Mouse (Mus musculus) lung, postnatal 14 days (tissue): ENCODE measurements around the gene Usp32.
A peak's percentile ranks its signal among the peaks of the same experiment; 100 is the strongest.

ENCODE experiments used
- DNase-seq: peaks from one replicate; pipeline ENCODE4 v3.0.0; 2021

Gene Usp32

DNA sequence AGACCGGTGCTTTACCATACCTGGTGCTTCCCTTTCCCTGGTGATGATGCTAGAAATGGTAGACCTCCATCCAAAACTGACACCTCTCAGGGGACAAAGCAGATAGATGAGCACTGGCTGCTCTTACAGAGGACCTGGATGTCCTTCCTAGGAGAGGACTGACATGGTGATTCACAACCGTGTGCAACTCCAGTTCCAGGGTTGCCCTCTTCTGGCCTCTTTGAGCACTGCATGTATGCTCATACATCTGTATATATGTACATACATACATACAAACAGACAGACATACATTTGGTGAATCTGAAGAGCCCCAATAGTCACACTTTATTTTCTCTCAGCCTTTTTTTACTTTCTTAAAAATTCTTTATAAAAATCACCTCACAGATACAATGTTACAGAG is 161.8 kb downstream of the Usp32 start:
- DNase-seq, result peak; percentile 74

DNA sequence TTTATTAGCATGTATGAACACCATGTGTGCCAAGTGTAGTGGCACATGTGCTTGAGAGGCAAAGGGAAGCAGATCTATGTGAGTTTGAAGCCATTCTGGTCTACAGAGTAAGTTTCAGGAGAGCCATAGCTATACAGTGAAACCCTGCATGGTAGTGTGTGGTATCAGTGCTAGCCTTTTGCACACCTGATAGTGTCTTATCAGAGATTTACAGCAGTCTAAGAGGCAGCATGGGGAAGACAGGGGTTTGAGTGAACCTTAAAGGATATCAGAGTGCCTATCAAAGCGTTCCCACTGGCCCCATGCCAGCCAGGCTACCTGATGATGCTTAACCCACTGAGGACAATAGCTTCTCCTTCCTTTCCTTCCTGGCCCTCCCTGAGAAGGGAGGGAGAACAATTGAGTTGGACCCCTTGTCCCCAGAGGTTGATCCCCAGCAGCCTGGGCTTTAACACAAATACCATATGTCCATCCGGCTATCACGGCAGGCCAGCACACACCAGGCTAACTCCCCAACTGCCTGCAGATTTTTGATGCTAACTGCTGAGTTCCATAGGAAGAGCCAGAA is 162.5 kb downstream of the Usp32 start:
- DNase-seq, result no peak

DNA sequence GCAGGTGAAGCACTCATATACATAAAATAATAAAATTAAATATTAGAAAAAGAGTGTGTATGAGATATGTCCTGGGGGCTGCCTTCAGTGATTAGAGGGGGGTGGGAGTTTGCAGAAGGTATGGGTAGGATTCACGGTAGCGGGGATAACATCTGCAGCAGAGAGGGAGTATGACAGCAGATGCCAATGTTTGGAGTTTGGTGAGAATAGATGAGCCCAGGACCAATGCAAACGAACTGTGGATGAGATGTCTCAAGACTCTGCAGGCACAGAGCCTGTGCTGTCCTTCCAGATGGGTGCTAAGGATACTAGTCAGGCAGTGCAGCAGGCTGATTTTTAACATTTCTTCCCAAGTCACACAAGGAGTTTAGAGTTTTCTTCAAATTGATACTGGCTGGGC is 163.3 kb downstream of the Usp32 start:
- DNase-seq, result no peak

DNA sequence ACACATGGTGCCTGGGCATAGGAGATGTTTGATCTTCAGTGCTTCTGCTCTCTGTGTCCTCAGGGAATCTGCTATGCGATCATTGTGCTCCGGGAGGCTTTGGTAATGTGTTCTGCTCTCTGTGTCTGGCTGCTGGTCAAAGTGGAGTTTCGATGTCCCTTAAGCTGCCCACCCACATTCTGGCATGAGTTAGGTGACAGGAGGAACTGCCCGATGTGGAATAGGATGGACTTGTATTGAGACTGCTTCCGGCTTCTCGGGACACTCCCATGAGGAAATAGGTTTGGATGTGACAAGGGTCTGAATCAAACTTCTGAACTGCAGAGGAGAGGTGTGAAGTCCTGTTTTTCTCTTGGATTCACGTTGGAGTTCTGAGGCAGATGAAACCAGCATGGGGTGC is 165.4 kb downstream of the Usp32 start:
- no peak for DNase-seq

DNA sequence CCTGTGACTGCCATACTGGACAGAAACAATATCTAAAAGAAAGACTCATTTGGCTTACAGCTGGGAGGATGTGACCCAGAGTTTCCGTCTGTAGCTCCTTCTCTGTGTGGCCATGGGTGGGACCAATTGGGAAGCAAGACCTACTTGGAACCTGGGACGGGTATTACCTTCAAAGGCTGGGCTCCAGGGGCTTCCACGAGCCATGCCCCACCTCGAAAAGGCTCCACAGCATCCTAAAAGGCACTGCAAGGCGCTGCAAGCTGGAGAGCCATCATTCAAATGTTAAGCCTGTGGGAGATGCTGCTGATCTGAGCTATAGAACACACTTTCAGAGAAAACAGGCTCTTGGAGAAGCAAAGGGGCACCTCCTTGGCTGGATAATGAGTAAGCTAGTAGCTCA is 166.3 kb downstream of the Usp32 start:
- no peak for DNase-seq

DNA sequence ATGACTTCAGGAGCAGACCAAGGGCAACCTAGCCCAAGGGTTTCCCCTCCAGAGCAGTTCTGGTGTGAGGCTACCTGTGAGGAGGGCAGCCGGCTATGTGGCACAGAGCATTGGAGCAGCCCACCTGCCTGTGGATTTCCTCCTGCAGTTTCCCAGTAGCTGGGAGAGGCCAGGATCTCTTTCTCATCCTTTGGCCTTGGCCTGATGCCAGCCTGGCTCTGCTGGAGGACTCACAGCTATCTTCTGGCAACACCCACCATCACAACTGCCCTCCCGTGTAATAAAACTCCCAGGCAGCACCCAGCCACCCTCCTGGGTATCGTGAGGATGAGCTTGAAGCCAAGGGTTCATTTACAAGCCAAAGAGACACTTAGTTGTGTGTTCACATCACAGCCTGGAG is 167.9 kb downstream of the Usp32 start:
- peak; percentile 43 for DNase-seq

DNA sequence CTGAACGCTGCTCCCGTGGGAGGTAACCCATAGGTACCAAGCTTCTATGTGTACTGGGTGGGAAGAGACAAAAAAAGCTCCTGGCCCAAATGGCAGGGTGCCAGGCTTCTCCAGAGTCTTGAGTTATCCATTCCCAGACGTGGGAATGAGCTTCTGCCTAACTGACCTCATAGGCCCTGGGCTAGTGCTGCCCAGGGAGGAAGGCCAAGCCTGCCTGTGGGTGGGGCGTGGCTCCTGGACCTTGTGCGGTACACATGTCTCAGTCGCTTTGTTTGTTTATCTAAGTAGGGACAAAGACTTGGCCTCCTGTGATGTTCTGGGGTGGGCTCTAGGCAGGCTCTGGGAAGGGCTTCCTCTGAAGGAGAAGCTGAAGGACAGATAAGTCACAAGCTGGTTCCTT is 171.2 kb downstream of the Usp32 start:
- DNase-seq, result peak; percentile 70

DNA sequence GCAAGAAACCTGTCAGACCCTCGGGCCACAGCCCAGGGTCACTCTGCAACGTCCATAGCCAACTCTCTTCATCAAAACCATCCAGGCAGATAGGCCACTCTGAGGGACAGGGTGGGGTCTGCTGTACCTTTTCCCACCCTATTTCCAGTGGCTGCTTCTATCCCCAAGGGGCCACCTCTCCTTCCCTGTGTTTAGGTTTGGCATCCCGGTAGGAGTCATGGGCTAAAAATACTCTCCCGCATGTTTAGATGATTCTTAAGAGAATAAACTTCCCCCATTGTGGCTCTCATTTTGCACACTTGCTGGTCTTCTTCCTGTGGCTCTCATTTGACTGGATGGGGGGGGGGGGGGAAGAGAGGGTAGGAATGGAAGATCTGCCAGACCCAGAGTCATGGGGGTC is 171.7 kb downstream of the Usp32 start:
- DNase-seq, result no peak

DNA sequence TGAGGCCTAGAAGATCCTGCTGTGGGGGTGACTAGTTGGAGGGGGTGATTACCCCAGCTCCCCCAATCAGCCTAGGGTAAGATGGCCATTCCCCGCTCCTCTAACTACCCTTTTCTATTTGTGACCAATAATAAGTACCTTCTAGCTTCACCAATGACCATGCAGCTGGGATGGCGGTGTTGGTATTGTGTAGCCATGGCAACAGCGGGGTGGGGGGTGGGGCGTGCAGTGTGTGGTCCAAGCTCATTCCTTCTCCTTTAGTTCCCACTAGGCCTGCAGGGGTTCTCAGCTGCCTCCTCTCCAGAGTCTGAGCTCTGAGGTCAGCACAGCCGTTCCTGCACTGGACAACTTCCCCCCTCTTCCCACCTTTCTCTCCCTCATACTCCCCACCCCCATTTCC is 172.8 kb downstream of the Usp32 start:
- DNase-seq, result no peak

DNA sequence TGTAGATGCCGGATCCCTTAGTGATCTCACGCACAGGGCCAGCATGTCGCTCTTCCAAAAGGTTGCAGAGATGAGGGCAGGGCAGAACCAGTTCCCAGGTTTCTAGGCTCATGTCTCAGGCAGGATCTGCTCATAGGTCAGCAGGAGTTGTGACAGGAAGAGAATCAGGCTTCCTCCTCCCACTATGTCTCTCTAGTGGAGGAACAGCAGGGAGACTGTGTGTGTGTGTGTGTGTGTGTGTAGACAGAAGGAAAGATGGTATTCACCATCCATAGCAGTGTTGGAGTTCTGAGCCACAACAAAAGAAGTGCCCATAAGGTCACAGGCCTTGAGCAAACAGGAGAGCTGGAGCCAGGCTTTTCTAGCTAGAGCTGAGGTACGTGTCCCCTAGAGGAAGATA is 173.3 kb downstream of the Usp32 start:
- DNase-seq, result no peak

DNA sequence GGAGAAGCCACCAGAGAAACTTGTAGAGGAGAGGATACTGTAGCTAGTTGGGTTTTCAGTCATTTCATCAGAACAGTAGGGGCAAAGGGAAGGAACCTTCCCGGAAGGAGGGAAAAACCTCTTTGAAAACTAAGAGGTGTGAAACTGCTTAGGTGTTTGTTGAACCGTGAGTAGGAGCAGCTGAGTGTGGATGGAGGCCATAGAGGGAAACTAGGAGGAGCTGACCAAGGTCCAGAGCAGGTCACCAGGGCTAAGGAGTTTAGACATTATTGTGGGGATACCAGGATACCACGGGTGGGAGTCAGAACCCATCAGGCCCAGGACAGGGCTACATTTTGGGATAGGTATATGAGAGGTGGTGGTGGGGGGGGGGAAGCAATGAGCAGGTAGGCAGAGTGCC is 176.4 kb downstream of the Usp32 start:
- DNase-seq, result no peak

DNA sequence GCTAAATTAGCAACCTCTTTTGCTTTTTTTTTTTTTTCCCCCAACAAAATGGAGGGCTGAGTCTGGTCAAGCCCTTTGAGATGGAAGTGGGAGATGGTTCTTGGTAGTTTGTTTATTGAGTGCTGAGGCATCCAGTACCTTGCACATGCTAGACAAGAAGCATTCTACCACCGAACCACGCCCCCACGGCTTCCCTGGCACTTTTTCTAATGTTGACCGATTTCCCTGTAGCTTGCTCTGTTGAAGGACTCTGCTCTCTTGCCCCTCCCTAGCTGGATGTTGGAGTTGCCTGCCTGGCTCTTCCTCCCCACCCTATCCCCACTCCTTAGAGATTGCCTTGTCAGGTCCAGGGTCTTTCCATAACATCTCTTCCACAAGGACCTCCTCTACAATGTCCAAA is 177.4 kb downstream of the Usp32 start:
- no peak for DNase-seq

DNA sequence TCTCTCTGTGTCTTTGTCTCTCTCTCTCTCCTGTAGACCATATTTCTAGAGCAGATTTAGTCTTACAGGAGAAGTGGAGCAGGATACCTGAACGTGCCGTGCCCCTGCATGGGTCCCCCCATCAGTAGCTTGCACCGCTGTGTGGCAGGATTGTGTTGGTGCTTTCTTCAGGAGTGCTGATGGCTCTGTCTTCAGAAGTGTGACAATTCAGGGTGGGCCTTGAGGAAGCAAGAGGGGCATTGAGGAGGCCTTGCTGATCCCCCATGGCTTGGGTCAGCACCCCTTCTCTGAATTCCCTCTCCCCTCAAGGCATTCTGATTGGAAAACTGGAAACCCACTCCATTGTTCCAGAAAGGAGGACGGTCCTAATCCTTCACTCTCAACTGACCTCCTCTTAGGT is 178.4 kb downstream of the Usp32 start:
- no peak for DNase-seq

DNA sequence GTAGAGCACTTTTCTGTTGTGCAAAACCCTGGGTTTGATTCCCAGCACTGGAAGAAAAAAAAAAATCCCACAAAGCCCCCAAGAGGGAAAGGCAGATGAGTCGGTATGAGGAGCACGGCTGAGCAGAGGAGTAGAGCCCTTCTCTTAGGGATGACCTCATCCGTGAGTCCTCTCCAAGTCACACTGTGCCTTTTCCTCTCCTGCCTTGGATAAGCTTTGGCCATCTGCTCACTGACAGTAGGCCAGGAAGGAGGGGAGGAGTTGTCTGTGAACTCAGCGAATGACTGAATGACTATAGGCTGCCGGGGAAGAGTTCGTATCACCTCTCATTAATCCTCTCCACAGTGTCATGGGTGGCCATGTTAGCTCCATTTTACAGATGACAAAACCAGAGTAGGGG is 179.2 kb downstream of the Usp32 start:
- no peak for DNase-seq

DNA sequence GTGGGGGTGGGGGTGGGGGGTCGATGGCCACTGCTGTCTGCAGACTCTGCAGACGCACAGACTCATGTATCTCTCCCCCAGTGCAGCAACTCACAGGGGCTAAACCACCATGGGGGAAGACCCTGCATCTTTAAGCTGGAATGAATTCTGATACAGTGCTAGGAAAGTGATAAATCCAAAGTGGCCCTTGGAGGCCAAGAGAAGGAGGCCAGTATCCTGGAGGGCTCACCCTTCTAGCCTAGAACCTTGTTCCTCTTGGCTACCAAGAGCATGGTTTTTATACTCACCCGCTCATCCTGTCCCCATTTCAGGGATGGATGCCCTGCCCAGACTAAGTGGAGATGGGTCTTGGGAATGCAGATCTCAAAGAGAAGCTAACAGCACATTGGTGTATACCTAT is 179.7 kb downstream of the Usp32 start:
- DNase-seq, result no peak

DNA sequence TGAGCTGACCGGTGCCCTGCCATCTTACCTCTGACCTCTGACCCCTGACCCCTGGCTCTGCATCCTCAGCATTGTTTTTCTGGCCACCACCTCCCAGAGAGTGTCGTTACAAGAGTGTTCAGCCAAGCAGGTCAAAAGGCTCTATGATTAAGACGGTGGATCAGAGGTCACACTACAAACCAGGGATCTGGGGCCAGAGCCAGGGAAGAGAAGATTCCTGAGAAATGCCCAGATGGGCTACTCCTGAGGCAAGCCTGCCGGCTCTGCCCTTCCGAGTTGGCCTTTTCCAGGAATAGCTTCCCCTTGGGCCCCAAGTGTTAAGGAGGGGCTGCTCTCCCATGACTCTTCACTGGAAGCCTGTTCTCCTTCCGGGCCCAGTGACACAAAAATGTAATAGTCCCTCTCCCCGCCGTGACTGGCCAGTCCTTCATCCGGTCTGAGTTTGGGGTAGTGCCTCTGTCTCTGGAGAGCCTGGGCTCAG is 180.2 kb downstream of the Usp32 start:
- no peak for DNase-seq

DNA sequence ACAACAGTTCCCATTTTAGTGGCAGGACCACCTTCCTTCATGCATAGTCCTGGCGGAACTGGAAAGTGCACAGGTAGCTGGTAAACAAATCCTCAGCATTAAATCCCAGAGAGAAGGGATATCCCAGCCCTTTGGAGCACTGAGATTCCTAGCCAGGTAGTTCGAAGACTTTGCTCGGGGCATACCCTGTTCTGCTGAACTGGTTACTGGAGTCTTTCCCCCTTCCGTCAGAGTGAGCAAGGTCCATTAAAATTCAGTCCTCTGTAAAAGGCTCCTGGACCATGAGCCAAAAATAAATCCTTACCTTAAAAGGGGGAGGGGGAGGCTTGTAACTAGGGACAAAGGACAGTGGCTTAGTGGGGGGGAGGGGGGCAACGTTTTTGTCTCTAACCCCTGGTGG is 180.8 kb downstream of the Usp32 start:
- DNase-seq, result no peak

DNA sequence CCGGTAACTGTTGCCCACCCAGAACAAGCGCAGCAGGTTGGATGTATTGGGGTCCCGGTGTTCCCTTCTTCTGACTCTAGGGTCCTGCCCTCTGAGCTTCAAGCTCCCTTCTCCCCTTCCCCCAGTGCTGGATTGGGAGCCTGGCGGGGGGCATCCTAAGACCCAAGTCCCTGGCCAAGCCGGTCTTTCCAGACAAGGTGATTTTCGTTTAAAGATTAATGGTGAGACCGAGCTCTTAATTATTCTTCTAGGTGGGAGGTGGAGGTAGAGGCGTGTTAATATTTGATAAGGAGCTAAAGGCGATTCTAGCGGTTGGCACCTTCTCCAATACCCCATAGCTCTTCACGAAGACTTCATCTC is 181.7 kb downstream of the Usp32 start:
- no peak for DNase-seq

DNA sequence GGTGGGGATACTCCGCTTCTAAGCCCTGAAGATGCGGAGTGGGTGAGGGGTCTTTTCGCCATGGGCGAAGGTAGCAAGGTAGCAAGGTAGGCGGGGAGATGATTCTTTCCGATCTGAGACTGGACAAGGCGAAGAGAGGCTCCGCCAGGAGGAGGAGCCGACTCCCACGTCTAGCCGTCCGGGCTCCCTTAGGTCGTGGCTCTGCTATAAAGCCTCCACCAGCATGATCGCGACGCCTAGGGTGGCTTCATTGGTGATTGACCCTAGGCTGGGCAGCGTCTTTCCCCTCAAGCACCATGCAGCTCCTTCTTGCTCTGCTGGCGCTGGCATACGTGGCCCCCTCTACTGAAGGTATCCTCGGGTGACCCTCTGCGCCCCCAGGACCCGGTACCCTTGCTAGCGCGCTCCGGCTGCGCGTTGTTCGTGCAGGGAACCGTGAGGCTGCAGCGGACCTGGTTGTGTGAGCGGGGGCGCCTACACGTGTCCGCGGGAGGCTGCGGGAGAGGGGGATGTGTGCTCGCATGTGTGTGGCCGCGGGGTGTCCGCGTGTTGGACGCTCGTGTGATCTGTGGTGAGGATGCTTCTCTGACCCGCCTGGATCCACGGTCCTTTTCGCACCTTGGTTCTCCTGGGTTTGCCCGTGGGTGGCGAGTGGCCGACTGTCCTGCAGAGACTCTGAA is 182.2 kb downstream of the Usp32 start, which contains the start of gene Car4:
Gene Car4, plus strand, starts transcription at position 196 of the 680 bp plus-strand sequence.
- DNase-seq, result peak; percentile 42

DNA sequence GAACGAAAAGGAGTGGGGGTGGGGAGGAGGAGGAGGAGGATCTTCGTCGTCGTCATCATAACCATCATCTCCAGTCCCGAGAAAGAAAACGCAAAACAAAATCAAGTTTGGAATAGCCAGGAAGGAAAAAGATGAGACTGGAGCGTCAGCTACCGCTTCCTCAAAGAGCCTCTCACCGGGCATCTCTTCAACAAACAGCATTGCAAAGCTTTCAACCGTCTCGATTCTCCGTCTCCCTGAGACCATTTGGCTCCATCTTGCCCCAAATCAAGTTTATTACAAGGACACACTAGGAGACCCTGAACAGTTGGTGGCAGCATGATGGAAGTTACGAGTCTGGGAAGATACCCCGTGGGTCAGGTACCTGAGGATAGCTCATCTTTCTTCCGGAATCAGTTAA is 182.8 kb downstream of the Usp32 start:
- DNase-seq, result no peak

DNA sequence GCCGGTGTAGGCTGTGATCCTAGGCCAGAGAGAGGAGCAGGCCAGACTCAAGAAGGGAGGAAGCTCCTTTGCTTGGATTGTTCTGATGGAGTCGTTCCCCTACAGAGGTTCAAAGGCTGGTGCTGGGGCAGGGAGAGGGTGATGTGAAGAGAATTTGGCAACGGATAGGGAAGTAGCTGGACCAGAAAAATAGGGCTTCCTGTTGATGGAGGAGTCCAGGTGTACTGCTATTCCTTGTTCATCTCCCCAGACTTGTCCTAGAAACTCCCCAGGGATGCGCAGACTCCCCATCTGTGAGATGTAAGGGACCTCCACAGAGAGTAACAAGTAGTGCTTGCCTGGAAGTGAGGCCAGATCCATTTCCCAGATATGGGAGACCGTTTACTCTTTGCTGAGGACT is 183.6 kb downstream of the Usp32 start:
- DNase-seq, result no peak

DNA sequence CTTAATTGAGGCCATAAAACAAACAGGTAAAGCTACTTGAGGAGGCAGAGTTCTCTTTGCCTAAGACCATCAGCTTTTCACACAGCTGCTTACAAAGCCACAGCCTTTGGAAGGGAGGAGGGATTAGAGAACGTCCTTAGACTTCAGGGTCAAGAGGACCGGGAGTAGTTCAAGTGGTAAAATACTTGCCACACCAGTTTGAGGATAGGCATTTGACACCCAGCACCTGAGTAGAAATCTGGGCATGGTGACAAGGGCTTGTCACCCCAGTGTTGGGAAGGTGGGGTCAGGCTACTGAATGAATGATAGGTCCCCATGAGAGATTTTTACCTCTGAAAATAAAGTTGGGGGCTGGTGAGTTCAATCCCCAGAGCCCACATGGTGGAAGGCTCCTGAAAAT is 187.3 kb downstream of the Usp32 start:
- peak; percentile 52 for DNase-seq

DNA sequence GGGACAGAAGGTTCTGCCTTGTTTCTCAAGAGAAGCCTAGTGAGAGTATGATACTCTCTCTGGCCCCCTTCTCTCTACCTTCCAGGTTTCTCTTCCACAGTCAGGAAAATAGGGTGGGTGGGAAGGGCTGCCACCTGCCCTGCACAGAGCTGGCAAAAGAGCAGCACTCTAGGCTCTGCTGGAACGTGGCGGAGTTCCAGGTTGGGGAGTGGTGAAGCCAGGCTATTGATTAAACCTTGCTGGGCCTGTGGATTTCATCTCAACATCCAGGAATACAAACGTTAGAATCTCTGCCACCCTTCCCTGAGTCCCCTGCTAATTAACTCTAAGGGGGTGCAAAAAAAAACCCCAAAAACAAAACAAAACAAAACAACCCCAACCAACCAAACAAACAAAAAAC is 191.4 kb downstream of the Usp32 start:
- no peak for DNase-seq

DNA sequence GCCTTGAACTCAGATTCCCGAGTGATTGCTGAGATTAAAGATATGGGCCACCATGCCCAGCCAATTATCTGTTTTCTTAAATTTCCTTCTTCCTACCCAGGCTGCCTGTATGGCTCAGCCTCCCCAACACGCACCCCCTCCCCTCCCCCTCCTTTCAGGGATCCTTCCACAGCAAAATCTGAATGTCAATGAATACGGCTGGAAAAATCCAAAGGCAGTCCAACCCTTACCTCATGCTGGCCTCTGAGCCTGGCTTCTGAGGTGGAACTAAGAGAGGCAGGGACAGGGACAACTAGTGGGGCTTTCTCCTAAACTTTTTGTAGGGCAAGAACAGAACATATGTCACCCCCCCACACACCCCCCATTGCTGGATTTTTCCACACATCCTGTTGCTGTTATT is 191.8 kb downstream of the Usp32 start:
- no peak for DNase-seq

DNA sequence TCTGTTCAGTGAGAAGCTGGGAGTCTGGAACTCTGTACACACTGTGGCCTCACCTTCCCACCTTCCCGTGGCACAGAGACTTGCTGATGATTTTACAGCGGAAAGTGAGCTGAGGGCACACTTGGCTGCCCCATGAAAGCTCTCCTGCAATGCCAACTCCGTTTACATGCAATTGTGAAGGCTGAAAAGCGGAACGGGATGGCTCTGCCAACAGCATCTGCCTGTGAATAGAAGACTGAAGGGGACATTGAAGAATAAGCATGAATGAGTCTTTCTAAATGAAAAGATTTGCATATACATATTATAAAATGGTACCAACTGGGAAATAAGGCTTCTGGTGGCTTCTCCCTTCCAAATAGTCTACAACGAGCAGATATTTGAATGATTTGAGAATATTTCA is 192.8 kb downstream of the Usp32 start:
- DNase-seq, result no peak
